Mouse (Mus musculus) hindbrain, embryonic 10.5 days (tissue): ENCODE measurements around the gene Recql5. TPM values are rescaled to one million over a fixed set of nuclear protein-coding genes. Genes with fewer than 3 reads are reported as not detected.

Experiments used
- DNase-seq: peaks from one replicate; pipeline ENCODE4 v3.0.0-alpha.2; 2017; ENCODE audit warnings: low spot score
- H3K27ac ChIP-seq: fragments of 300-500 bp; sonication (generic); 2 replicates; pipeline ENCODE4 v1.5.1; 2016; ENCODE audit warnings: mild to moderate bottlenecking, moderate library complexity
- H3K27me3 ChIP-seq: fragments of 300-500 bp; sonication (generic); 2 replicates; pipeline ENCODE4 v1.6.1; 2016; ENCODE audit warnings: mild to moderate bottlenecking; ENCODE audit not compliant: poor library complexity, insufficient read depth, severe bottlenecking
- H3K36me3 ChIP-seq: fragments of 300-500 bp; sonication (generic); 2 replicates; pipeline ENCODE4 v1.6.1; 2016; ENCODE audit warnings: mild to moderate bottlenecking, moderate library complexity
- H3K4me1 ChIP-seq: fragments of 300-500 bp; sonication (generic); replicated peaks from 2 replicates; pipeline ENCODE4 v1.6.1; 2016; ENCODE audit warnings: mild to moderate bottlenecking
- H3K4me3 ChIP-seq: fragments of 300-500 bp; sonication (generic); 2 replicates; pipeline ENCODE4 v1.5.1; 2016; ENCODE audit warnings: mild to moderate bottlenecking, moderate library complexity
- H3K9me3 ChIP-seq: fragments of 300-500 bp; sonication (generic); 2 replicates; pipeline ENCODE4 v1.6.1; 2016; ENCODE audit warnings: mild to moderate bottlenecking, moderate library complexity
- WGBS: fragments of 180-500 bp; shearing (Covaris S2); methylation state at CpG from one replicate; pipeline ENCODE4 v1.1.7; 2016; 5-methylcytosine and 5-hydroxymethylcytosine counted together
- polyA plus RNA-seq: library from polyadenylated mRNA; unstranded; fragments of >200 nt; fragmentation: Nextera tagmentation; extraction: Ambion mirVana; gene quantifications from 2 replicates; pipeline ENCODE4 v1.2.1, GENCODE M21; 2016

Gene Recql5
- polyA plus RNA-seq, 1 experiment from 2014 or later = 27.3 TPM

DNA sequence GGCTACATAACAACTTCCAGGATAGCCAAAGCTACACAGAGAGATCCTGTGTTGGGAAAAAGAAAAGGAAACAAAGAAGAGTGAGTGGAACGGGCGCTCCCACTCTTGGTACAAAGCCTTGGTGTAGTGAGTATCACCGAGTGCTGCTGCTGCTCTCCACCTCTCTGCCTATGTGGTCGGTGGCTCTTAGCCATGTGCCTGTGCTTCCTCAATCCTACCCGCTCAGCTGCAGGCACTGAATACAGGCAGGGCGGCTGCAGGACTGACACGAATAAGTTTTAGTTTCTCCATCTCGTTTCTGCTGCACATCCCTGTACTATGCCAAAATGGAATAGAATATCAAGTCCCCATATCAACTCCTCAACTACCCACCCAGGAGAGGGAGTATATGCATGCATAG is 4.2 kb downstream of the Recql5 start:
- 94% methylated on average over 8 of the region's 8 CpGs for WGBS
- Histone ChIP-seq H3K4me3 (no peak overlapping the region), H3K4me1 (peaks cover 16% of the 10 kb centered on the region), H3K27ac (no peak overlapping the region), H3K27me3 (no peaks in the 10 kb centered on the region), H3K36me3 (peaks cover 48% of the 10 kb centered on the region), H3K9me3 (no peaks in the 10 kb centered on the region)
- DNase-seq = no peak

DNA sequence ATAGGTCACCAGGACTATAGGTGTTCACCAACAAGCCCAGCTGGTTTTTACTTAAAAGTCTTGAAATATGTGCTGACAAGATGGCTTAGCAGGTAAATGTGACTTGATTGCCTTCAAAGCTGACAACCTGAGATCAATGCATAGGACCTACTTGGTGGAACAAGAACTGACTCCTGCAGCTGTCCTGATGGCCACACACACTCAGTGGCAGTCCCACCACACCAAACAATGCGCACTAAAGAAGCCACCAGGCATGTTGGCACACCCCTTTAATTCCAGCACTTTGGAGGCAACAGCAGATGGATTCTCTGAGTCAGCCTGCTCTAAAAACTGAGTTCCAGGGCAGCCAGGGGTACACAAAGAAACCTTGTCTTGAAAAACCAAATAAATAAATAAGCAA is 11.3 kb downstream of the Recql5 start:
- 91% methylated on average over 1 of the region's 1 CpGs for WGBS
- no peak for DNase-seq
- Histone ChIP-seq H3K27me3 (no peaks in the 10 kb centered on the region), H3K9me3 (no peaks in the 10 kb centered on the region), H3K4me3 (no peak overlapping the region), H3K4me1 (no peaks in the 10 kb centered on the region), H3K27ac (no peak overlapping the region), H3K36me3 (peaks cover 66% of the 10 kb centered on the region)

DNA sequence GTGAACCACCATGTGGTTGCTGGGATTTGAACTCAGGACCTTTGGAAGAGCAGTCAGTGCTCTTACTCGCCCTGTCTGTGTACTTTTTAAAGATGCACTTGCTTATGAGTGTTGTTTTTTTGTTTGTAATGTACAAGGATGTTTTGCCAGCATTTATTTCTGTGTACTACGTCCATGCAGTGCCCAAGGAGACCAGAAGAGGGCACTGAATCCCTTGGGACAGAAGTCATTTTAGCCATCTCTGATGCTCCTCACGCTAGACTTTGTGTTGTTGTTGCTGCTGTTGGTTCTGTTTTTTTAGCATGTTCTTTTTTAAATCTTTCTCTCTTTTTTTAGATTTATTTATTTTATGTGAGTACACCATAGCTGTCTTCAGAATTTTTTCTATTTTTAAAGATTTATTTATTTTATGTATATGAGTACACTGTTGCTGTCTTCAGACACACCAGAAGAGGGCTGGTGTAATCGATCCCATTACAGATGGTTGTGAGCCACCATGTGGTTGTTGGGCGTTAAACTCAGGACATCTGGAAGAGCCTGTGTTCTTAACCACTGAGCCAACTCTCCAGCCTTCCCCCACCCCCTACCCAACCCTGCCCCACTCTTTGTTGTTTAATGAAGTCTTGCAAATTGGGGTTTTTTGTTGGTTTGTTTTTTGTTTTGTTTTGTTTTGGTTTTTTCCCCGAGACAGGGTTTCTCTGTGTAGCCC is 13.0 kb downstream of the Recql5 start:
- Histone ChIP-seq H3K9me3 (no peaks in the 10 kb centered on the region), H3K4me3 (no peak overlapping the region), H3K36me3 (peaks cover 74% of the 10 kb centered on the region), H3K27me3 (no peaks in the 10 kb centered on the region), H3K4me1 (no peaks in the 10 kb centered on the region), H3K27ac (no peak overlapping the region)
- WGBS = 52% methylated on average over 6 of the region's 6 CpGs
- no peak for DNase-seq

DNA sequence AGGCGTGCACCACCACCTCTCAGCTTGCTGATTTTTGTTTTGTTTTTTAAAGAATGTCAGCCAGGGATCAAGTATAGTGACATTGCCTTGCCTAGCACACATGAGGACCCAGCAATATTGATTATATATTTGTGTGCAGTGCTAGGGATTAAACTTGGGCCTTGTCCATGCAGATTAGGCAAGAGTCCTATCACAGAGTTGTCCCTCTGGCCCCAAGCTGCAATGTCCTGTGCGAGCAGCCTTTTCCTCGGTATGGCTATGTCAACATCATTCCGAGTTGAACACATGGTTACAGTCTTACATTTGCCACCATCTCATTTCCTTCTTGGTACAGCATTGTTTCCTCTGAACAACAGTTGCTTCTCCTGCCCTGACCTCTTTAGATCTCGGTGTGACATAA is 14.2 kb downstream of the Recql5 start:
- no peak overlapping the region for H3K4me3 ChIP-seq
- H3K36me3 ChIP-seq = peaks cover 75% of the 10 kb centered on the region
- no peak overlapping the region for H3K27ac ChIP-seq
- no peaks in the 10 kb centered on the region for H3K4me1 ChIP-seq
- no peak for DNase-seq
- no peaks in the 10 kb centered on the region for H3K27me3 ChIP-seq
- no peaks in the 10 kb centered on the region for H3K9me3 ChIP-seq
- WGBS = 94% methylated on average over 5 of the region's 5 CpGs

DNA sequence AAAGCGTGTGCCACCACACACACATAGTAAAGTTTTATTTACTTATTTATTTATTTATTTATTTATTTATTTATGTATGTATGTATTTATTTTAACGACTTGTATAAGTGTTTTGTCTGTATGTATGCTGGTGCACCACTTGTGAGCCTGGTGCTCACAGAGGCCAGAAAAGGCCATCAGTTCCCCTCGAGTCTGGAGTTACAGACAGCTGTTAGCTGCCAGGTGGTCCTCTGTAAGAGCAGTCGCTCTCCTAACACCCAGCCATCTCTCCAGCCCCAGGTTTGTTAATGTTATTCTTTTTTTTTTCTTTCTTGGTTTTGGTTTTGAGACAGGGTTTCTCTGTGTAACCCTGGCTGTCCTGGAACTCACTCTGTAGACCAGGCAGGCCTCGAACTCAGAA is 14.6 kb downstream of the Recql5 start:
- 91% methylated on average over 5 of the region's 5 CpGs for WGBS
- Histone ChIP-seq H3K4me3 (no peak overlapping the region), H3K27me3 (no peaks in the 10 kb centered on the region), H3K27ac (no peak overlapping the region), H3K9me3 (no peaks in the 10 kb centered on the region), H3K36me3 (peaks cover 74% of the 10 kb centered on the region), H3K4me1 (no peaks in the 10 kb centered on the region)
- no peak for DNase-seq

DNA sequence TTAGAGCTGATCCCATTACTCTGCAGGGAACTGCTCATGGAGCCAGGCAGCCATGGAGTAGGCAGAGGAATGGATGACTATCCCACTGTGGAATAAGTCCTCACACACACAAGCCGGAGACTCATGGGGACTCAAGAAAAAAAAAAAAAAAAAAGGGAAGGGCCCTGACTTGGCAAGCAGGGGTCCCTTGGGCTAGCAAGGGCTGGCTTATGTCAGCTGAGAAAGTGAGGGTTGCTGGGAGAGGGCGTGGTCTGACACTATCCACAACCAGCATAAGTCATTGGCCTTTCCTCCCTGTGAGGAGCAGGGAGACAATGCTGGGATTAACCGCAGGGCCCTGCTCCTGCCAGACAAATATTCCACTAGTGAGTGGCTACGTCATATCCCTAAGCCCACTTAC is 16.7 kb downstream of the Recql5 start:
- H3K36me3 ChIP-seq = peaks cover 72% of the 10 kb centered on the region
- no peaks in the 10 kb centered on the region for H3K27me3 ChIP-seq
- H3K4me3 ChIP-seq = no peak overlapping the region
- 91% methylated on average over 4 of the region's 4 CpGs for WGBS
- no peak overlapping the region for H3K27ac ChIP-seq
- H3K9me3 ChIP-seq = no peaks in the 10 kb centered on the region
- DNase-seq = no peak
- no peaks in the 10 kb centered on the region for H3K4me1 ChIP-seq

DNA sequence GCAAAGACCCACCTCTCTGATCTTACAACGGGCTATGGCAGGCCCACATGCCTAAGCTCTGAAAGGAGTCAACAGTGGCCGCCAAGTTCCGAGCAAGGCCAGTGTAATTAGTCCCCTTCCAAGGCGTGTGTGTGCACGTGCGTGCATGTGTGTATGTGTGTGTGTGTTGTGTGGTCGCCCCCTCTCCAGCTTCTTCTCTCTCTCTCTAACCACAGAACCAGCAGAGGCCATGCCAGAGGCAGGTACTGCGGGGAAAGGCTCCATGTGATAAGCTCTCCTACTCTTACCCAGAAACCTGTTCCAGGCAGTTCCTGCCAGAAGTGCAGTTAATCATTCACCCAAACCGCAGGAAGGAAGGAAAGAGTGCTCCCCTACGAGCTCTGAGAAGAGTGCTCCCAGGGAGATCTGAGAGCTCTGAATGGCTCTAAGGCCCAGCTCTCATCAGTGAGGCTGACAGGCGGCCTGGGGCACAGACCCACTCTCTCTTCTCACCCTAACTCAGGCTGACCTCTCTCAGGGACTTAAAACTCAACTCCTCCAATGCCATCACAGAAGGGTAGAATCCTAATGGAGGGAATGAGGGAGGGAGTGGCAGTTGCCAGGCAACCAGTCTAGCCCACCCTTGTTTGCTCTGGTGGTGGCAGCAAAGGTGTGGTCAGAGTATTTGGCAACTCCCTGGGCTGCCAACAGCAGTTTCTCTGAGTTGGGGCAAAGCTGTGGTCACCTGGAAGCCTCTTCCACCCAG is 21.5 kb downstream of the Recql5 start, which contains the start of gene Smim6:
Gene Smim6 (plus strand): TSS at position 386 of the 745 bp plus-strand sequence.
- no peak within 1 kb of the TSS for H3K27ac ChIP-seq
- H3K4me3 ChIP-seq = no peak within 1 kb of the TSS
- DNase-seq = no peak
- H3K27me3 ChIP-seq = no peaks in the 10 kb centered on the region
- H3K4me1 ChIP-seq = 0 out of 2 replicates have a peak, but pooled peaks cover 3% of the 10 kb centered on the region
- H3K9me3 ChIP-seq = no peaks in the 10 kb centered on the region
- WGBS = 87% methylated on average over 11 of the region's 11 CpGs
- H3K36me3 ChIP-seq = peaks cover 78% of the 10 kb centered on the region

DNA sequence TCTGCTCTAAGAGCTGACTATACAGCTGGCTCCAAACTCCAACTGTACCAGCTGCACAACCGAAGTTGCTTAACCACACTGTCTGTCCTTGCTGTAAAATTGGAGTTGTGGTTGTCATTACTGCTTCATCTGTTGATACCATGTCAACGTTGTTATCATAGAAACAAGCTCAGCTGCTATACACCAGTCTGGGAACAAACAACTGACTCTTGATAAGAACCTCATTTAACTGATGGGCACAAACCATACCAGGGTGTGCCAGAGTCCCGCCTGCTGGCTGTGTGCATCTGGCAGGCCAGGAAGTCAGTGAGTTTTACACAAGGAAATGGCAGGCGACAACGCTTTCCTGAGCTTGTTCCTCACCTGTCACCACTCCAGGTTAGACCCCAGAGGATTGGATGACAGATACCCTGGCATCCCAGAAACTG is 22.1 kb downstream of the Recql5 start:
- DNase-seq = no peak
- H3K27ac ChIP-seq = no peak overlapping the region
- H3K36me3 ChIP-seq = peaks cover 74% of the 10 kb centered on the region
- WGBS = 95% methylated on average over 5 of the region's 5 CpGs
- no peaks in the 10 kb centered on the region for H3K9me3 ChIP-seq
- no peaks in the 10 kb centered on the region for H3K27me3 ChIP-seq
- H3K4me3 ChIP-seq = no peak overlapping the region
- peaks cover 9% of the 10 kb centered on the region; the same call in 1 of the 2 replicates for H3K4me1 ChIP-seq

DNA sequence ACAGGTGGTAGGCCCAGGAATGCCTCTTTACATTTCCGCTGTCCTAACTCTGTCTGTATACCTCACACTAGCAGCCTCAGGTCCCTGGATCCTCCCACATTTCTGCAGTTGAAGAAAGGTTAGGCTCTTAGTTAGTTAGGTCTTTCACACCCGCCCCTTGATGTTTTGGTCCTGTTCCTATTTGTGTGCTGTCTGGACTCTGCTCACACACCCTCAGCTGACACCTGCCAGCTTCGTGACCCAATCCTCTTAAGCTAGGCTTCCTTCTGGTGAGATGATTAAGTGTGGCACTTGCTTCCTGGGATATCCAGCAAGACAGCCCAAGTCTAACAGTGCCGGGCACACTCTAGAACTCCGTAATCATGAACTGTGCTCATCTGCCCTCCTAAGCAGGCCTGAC is 26.8 kb downstream of the Recql5 start:
- Histone ChIP-seq H3K27ac (peak overlapping the region; percentile 26; the same call in 1 of the 2 replicates), H3K9me3 (no peaks in the 10 kb centered on the region), H3K27me3 (no peaks in the 10 kb centered on the region)

DNA sequence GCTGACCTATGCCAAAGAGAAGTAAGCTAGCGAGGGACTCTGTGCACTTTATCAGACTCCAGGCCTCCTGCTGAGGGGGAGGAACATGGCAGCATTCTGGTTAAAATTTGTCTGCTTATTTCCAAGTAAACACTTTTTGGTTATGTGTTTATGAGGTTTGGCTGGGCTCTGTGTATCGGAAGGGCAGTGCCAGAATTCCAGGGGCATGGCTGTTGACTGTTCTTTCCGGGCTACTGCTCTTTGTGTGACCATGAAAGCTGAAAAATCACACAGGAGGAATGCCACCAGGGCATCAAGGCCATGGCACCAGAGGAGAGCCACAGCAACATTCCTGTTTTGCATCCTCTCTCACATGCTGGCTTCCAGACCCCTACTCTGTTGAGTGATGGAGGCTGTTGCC is 27.2 kb downstream of the Recql5 start:
- DNase-seq = no peak
- 62% methylated on average over 3 of the region's 3 CpGs for WGBS

More for the DNA sequence above, 26.8 kb downstream of the Recql5 start:
- no peak for DNase-seq
- WGBS = 93% methylated on average over 5 of the region's 5 CpGs
- no peak overlapping the region for H3K4me3 ChIP-seq
- peaks cover 51% of the 10 kb centered on the region for H3K4me1 ChIP-seq
- H3K36me3 ChIP-seq = peaks cover 47% of the 10 kb centered on the region

DNA sequence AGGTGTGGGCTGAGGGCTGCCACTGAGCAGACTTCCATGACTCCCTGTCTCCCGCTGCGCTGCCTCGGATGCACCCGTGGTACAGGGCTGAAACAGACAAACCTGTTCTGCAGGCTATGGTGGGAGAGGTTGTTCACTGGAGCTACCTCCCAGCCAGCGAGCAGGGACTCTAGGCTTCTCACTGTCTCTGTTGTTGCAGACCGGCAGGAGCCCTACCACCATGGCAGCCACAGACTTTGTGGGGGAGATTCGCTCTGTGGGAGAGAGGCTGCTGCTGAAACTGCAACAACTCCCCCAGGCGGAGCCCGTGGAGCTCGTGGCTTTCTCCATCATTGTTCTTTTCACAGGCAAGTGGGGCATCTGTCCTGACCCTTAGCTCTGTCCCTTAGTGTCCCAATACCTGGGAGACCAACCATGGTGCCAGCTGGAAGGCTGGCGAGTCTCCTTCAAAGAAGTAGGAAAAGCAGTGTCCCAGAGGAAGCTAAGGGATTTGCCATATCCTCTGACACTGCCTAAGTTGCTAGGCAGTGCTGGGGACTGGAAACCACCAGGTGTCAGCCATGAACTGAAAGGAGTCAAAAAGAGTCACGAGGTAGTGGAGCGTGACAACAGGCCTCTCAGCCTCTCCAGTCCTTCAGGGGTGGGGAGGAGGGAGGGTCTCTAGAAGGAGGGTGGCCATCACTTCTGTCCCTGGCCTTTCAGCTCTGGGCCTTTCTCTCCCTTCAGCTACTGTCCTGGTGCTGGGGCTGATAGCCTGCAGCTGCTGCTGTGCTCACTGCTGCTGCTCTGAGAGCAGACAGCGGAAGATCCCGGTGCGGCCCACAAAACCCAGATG is 28.1 kb downstream of the Recql5 start:
- Histone ChIP-seq H3K4me3 (no peak overlapping the region), H3K4me1 (peaks cover 64% of the 10 kb centered on the region)
- peak; percentile 26 for DNase-seq

More for the DNA sequence above, 27.2 kb downstream of the Recql5 start:
- Histone ChIP-seq H3K4me3 (no peak overlapping the region), H3K36me3 (peaks cover 47% of the 10 kb centered on the region), H3K9me3 (no peaks in the 10 kb centered on the region), H3K27me3 (no peaks in the 10 kb centered on the region), H3K27ac (peak overlapping the region; percentile 80), H3K4me1 (peaks cover 55% of the 10 kb centered on the region)

DNA sequence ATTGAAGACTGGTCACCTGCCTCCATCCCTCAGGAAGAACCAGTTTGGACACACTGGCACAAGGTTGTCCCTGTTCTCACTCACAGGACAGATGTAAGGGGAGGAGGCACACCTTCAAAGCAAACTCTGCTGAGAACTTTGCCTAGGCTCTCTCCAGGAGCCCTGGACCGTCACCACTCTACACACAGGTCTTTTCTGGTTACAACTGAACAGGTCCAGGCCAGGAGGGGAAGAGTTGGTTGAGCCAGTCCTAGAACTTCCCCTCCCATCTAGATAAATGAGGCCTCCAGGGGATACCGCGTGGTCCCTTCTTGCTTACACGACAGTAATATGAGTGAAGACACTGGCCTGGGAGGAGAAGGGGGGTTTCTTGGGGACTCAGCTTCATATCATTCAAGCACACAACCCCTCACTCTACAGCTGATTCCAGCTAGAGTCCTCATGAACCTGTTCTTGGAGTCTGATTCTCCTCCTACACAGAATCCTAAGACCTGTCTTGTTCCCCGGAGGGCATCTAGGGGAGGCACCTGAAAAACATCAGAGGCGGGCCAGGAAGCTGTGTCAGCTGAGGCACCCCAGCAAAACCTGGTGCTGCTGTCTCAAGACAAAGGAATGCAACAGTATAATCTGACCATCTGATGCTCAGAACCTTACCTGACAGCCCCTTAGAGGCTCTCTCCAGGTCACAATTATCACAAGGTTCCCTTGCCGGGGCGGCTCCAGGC is 28.9 kb downstream of the Recql5 start:
- Histone ChIP-seq H3K27ac (peak overlapping the region; percentile 80), H3K4me3 (no peak overlapping the region), H3K27me3 (0 out of 2 replicates have a peak, but pooled peaks cover 6% of the 10 kb centered on the region), H3K9me3 (no peaks in the 10 kb centered on the region), H3K36me3 (peaks cover 36% of the 10 kb centered on the region), H3K4me1 (peaks cover 72% of the 10 kb centered on the region)
- no peak for DNase-seq
- 71% methylated on average over 8 of the region's 8 CpGs for WGBS

More for the DNA sequence above, 28.1 kb downstream of the Recql5 start:
- Histone ChIP-seq H3K36me3 (peaks cover 40% of the 10 kb centered on the region), H3K27ac (peak overlapping the region; percentile 80), H3K27me3 (0 out of 2 replicates have a peak, but pooled peaks cover 6% of the 10 kb centered on the region), H3K9me3 (no peaks in the 10 kb centered on the region)
- 42% methylated on average over 16 of the region's 16 CpGs for WGBS
